Mouse (Mus musculus) C2C12 (cell line): ENCODE results near the gene Slc24a3. TPM values are rescaled to one million over a fixed set of nuclear protein-coding genes. Genes with fewer than 3 reads are reported as not detected.

Experiments used
- H3K27me3 ChIP-seq: one replicate; pipeline ENCODE4 v1.6.1; 2011; ENCODE audit not compliant: control insufficient read depth, insufficient read depth, insufficient read length
- H3K36me3 ChIP-seq: one replicate; pipeline ENCODE4 v1.6.1; 2011; ENCODE audit not compliant: control insufficient read depth, insufficient read depth
- H3K4me3 ChIP-seq: one replicate; pipeline ENCODE4 v1.5.1; 2011; ENCODE audit warnings: mild to moderate bottlenecking, control low read depth; ENCODE audit not compliant: poor library complexity, insufficient read depth, severe bottlenecking
- H3K79me2 ChIP-seq: one replicate; pipeline ENCODE4 v1.6.1; 2011; ENCODE audit not compliant: control insufficient read depth, insufficient read depth
- H3K79me3 ChIP-seq: one replicate; pipeline ENCODE4 v1.6.1; 2011; ENCODE audit warnings: low read depth, control low read depth
- H3ac ChIP-seq: one replicate; pipeline ENCODE3; 2011; ENCODE audit warnings: low read depth; ENCODE audit not compliant: control insufficient read depth, insufficient read length
- CEBPB ChIP-seq: IDR thresholded peaks from one replicate; pipeline ENCODE4 v1.6.1; 2011; ENCODE audit warnings: low read depth, mild to moderate bottlenecking, control low read depth, moderate library complexity
- CTCF ChIP-seq: IDR thresholded peaks from one replicate; pipeline ENCODE4 v1.5.1; 2011; ENCODE audit not compliant: control insufficient read depth, insufficient read depth, insufficient read length
- FOSL1 ChIP-seq: IDR thresholded peaks from one replicate; pipeline ENCODE4 v1.8.0; 2011; ENCODE audit warnings: mild to moderate bottlenecking, low read length; ENCODE audit not compliant: poor library complexity, insufficient read depth, severe bottlenecking
- MAX ChIP-seq: IDR thresholded peaks from one replicate; pipeline ENCODE4 v1.6.1; 2011; ENCODE audit warnings: mild to moderate bottlenecking, control low read depth
- MYOD1 ChIP-seq: IDR thresholded peaks from one replicate; pipeline ENCODE4 v1.6.1; 2011; ENCODE audit warnings: low read depth; ENCODE audit not compliant: control insufficient read depth, insufficient read length
- MYOG ChIP-seq: IDR thresholded peaks from one replicate; pipeline ENCODE4 v1.6.1; 2011; ENCODE audit not compliant: control insufficient read depth, insufficient read length; ENCODE audit errors: extremely low read depth
- USF1 ChIP-seq: IDR thresholded peaks from one replicate; pipeline ENCODE4 v1.6.1; 2011; ENCODE audit warnings: low read depth, mild to moderate bottlenecking, control low read depth, moderate library complexity
- polyA plus RNA-seq: library from polyadenylated mRNA; unstranded; fragments of >200 nt; fragmentation: generic; extraction: Trizol; gene quantifications from one replicate; pipeline ENCODE4 v1.2.1, GENCODE M21; 2012; ENCODE audit warnings: missing spikeins

The Slc24a3 gene
- polyA plus RNA-seq, 1 experiment: 0.35 TPM

DNA sequence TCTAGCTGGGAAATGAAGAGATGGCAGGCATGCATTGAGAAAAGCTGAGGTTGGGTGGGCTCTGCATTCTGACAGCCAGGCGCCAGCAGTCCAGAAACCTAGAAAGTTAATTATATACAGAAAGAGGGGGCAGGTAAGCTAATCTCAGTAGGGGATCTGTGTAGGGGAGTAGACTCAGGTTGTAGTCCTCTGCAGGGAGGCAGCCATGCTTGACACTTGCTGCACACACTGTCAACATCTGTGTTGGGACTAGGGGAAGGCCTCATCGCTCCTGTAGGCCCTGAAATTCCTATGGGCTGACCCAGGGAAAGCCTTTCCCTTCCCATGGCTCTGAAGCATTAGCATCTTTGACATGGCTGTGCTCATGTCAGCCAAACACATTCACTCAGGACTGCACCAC is 496.8 kb downstream of the Slc24a3 start:
- Histone ChIP-seq H3K36me3 (no peaks in the 10 kb centered on the region), H3K27me3 (no peaks in the 10 kb centered on the region), H3K79me3 (no peaks in the 10 kb centered on the region), H3K4me3 (no peak overlapping the region), H3K79me2 (no peaks in the 10 kb centered on the region), H3ac (no peak overlapping the region)
- TF ChIP-seq MYOG (no peak), USF1 (no peak), MAX (no peak), MYOD1 (no peak), CEBPB (no peak)

GRCm38 (mm10) chr2:145668135-145668534 is 500.6 kb downstream of the Slc24a3 start:
- no peak overlapping the region for H3ac ChIP-seq
- H3K79me3 ChIP-seq: no peaks in the 10 kb centered on the region
- no peak overlapping the region for H3K4me3 ChIP-seq
- no peaks in the 10 kb centered on the region for H3K27me3 ChIP-seq
- H3K36me3 ChIP-seq: no peaks in the 10 kb centered on the region
- TF ChIP-seq CEBPB: no peak
- no peak for TF ChIP-seq FOSL1
- TF ChIP-seq MAX: no peak
- no peak for TF ChIP-seq MYOG
- no peak for TF ChIP-seq MYOD1
- TF ChIP-seq USF1: no peak
- no peak for TF ChIP-seq CTCF
- H3K79me2 ChIP-seq: no peaks in the 10 kb centered on the region

- no peak for TF ChIP-seq CEBPB
- TF ChIP-seq CTCF: no peak
- no peak for TF ChIP-seq USF1
- no peak for TF ChIP-seq MYOG
- TF ChIP-seq MYOD1: no peak
- H3K79me3 ChIP-seq: no peaks in the 10 kb centered on the region
- no peaks in the 10 kb centered on the region for H3K27me3 ChIP-seq
- H3K79me2 ChIP-seq: no peaks in the 10 kb centered on the region
- no peak overlapping the region for H3K4me3 ChIP-seq
- no peak overlapping the region for H3ac ChIP-seq
- H3K36me3 ChIP-seq: no peaks in the 10 kb centered on the region
Measured at GRCm38 (mm10) chr2:145670131-145670530, 502.6 kb downstream of the Slc24a3 start.

DNA sequence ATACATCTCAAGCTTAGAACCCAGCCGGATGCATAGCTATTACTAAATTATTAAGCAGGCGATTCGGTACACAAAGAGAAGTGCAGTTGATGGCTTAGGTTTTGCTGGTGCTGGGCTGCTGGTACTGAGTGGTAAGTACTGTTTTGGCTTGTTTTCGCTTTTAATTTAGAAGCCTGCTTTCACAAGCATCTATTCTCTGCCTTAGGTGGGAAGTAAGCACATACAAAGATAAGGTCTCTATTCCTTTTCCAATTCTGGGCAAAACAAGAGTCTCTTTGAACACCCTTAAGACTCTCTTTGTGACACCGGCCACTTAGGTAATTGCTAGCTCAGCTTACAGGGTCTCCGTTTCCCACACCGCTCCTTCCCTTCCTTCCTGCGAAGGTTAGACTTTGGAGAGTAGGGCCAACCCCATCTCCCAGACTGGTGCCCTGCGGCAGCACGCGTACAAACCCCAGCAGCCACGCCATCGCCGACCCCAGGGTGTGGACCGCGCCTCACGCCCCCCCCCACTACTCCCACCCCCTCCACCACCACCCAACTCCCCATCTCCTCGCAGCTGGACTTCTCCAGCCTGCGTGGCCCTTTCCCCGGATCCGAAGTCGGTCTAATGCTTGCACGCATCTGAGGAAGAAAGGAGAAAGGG is 507.1 kb downstream of the Slc24a3 start:
- no peak for TF ChIP-seq CEBPB
- no peak for TF ChIP-seq USF1
- no peak for TF ChIP-seq MYOG
- no peak for TF ChIP-seq CTCF
- no peak for TF ChIP-seq FOSL1
- no peak for TF ChIP-seq MYOD1
- H3ac ChIP-seq: peak overlapping the region; percentile 51
- H3K79me2 ChIP-seq: no peaks in the 10 kb centered on the region
- peak overlapping the region; percentile 46 for H3K4me3 ChIP-seq
- no peaks in the 10 kb centered on the region for H3K27me3 ChIP-seq
- H3K79me3 ChIP-seq: no peaks in the 10 kb centered on the region
- H3K36me3 ChIP-seq: no peaks in the 10 kb centered on the region

- no peaks in the 10 kb centered on the region for H3K36me3 ChIP-seq
- H3K79me3 ChIP-seq: no peaks in the 10 kb centered on the region
- no peak for TF ChIP-seq USF1
- TF ChIP-seq FOSL1: no peak
- no peak for TF ChIP-seq MYOG
- no peak for TF ChIP-seq CTCF
- TF ChIP-seq MYOD1: no peak
- no peak for TF ChIP-seq MAX
- no peak for TF ChIP-seq CEBPB
- H3ac ChIP-seq: peak within 1 kb of the TSS; percentile 51
- peak within 1 kb of the TSS; percentile 46 for H3K4me3 ChIP-seq
- H3K79me2 ChIP-seq: no peaks in the 10 kb centered on the region
- no peaks in the 10 kb centered on the region for H3K27me3 ChIP-seq
Measured at GRCm38 (mm10) chr2:145675142-145675755, 507.7 kb downstream of the Slc24a3 start, which contains the start of gene Rin2. TSS of gene Rin2 (plus strand) at chr2:145675215.

- no peak for TF ChIP-seq CEBPB
- TF ChIP-seq MAX: no peak
- no peak for TF ChIP-seq FOSL1
- no peak for TF ChIP-seq CTCF
- TF ChIP-seq USF1: no peak
- TF ChIP-seq MYOG: no peak
- TF ChIP-seq MYOD1: no peak
- H3K4me3 ChIP-seq: peak overlapping the region; percentile 46
- H3K36me3 ChIP-seq: no peaks in the 10 kb centered on the region
- H3K27me3 ChIP-seq: no peaks in the 10 kb centered on the region
- no peaks in the 10 kb centered on the region for H3K79me3 ChIP-seq
- H3ac ChIP-seq: peak overlapping the region; percentile 33
- H3K79me2 ChIP-seq: no peaks in the 10 kb centered on the region
Measured at GRCm38 (mm10) chr2:145675756-145676543, 508.4 kb downstream of the Slc24a3 start.
